Mouse (Mus musculus) limb, embryonic 12.5 days (tissue): ENCODE measurements around the gene Zp1. TPM values are rescaled to one million over a fixed set of nuclear protein-coding genes. Genes with fewer than 3 reads are reported as not detected.

Experiments
- ATAC-seq: fragments of 200-750 bp; cut with Nextera tagmentation; 2 replicates; pipeline ENCODE4 v1.8.0; 2017; ENCODE audit warnings: low read depth, moderate TSS enrichment; ENCODE audit not compliant: insufficient number of reproducible peaks, insufficient read depth, low FRiP score, low TSS enrichment
- H3K27ac ChIP-seq: fragments of 300-500 bp; sonication (generic); 2 replicates; pipeline ENCODE4 v1.5.1; 2016; ENCODE audit warnings: mild to moderate bottlenecking, moderate library complexity
- H3K27me3 ChIP-seq: fragments of 300-500 bp; sonication (generic); 2 replicates; pipeline ENCODE4 v1.6.1; 2016; ENCODE audit warnings: mild to moderate bottlenecking, moderate library complexity
- H3K36me3 ChIP-seq: fragments of 300-500 bp; sonication (generic); 2 replicates; pipeline ENCODE4 v1.6.1; 2016; ENCODE audit warnings: mild to moderate bottlenecking, moderate library complexity
- H3K4me1 ChIP-seq: fragments of 300-500 bp; sonication (generic); replicated peaks from 2 replicates; pipeline ENCODE4 v1.6.1; 2016
- H3K4me2 ChIP-seq: fragments of 300-500 bp; sonication (generic); 2 replicates; pipeline ENCODE4 v1.6.1; 2016; ENCODE audit warnings: mild to moderate bottlenecking, moderate library complexity
- H3K4me3 ChIP-seq: fragments of 300-500 bp; sonication (generic); replicated peaks from 2 replicates; pipeline ENCODE4 v1.5.1; 2016; ENCODE audit warnings: mild to moderate bottlenecking
- H3K9ac ChIP-seq: fragments of 300-500 bp; sonication (generic); replicated peaks from 2 replicates; pipeline ENCODE4 v1.6.1; 2016; ENCODE audit warnings: mild to moderate bottlenecking, moderate library complexity
- H3K9me3 ChIP-seq: fragments of 300-500 bp; sonication (generic); 2 replicates; pipeline ENCODE4 v1.6.1; 2016; ENCODE audit warnings: mild to moderate bottlenecking, moderate library complexity
- WGBS: fragments of 180-500 bp; shearing (Covaris S2); methylation state at CpG from one replicate; pipeline ENCODE4 v1.1.7; 2016; 5-methylcytosine and 5-hydroxymethylcytosine counted together
- polyA plus RNA-seq: library from polyadenylated mRNA; unstranded; fragments of >200 nt; fragmentation: Nextera tagmentation; extraction: Ambion mirVana; gene quantifications from 2 replicates; pipeline ENCODE4 v1.2.1, GENCODE M21; 2016

Gene Zp1
- polyA plus RNA-seq, 1 experiment from 2014 or later, result not detected

- Histone ChIP-seq H3K4me1 (peaks cover 18% of the 10 kb centered on the region; the same call in 1 of the 2 replicates), H3K27ac (no peak overlapping the region), H3K27me3 (peaks cover 7% of the 10 kb centered on the region), H3K9ac (no peak overlapping the region), H3K4me2 (no peak overlapping the region), H3K9me3 (no peaks in the 10 kb centered on the region), H3K36me3 (no peaks in the 10 kb centered on the region), H3K4me3 (no peak overlapping the region)
- 41% methylated on average over 4 of the region's 4 CpGs for WGBS
- ATAC-seq, result no peak
Measured at GRCm38 (mm10) chr19:10924220-10924619, 3.8 kb upstream of the Zp1 start.

GRCm38 (mm10) chr19:10921058-10921457 is 626 bp upstream of the Zp1 start:
- no peak for ATAC-seq
- Histone ChIP-seq H3K9me3 (no peaks in the 10 kb centered on the region), H3K27me3 (peaks cover 7% of the 10 kb centered on the region), H3K4me1 (peaks cover 7% of the 10 kb centered on the region; the same call in 1 of the 2 replicates), H3K27ac (no peak overlapping the region), H3K4me2 (no peak overlapping the region), H3K36me3 (no peaks in the 10 kb centered on the region), H3K9ac (no peak overlapping the region), H3K4me3 (no peak overlapping the region)
- 70% methylated on average over 3 of the region's 3 CpGs for WGBS

- 89% methylated on average over 10 of the region's 10 CpGs for WGBS
- peaks cover 11% of the 10 kb centered on the region for H3K27me3 ChIP-seq
- no peaks in the 10 kb centered on the region for H3K4me1 ChIP-seq
- H3K36me3 ChIP-seq, result no peaks in the 10 kb centered on the region
- no peak overlapping the region for H3K4me2 ChIP-seq
- H3K27ac ChIP-seq, result no peak overlapping the region
- no peaks in the 10 kb centered on the region for H3K9me3 ChIP-seq
- no peak overlapping the region for H3K4me3 ChIP-seq
- no peak overlapping the region for H3K9ac ChIP-seq
- no peak for ATAC-seq
Measured at GRCm38 (mm10) chr19:10918321-10918991, 2.0 kb downstream of the Zp1 start.

- H3K36me3 ChIP-seq, result no peaks in the 10 kb centered on the region
- ATAC-seq, result no peak
- no peak overlapping the region for H3K4me2 ChIP-seq
- H3K27me3 ChIP-seq, result peaks cover 11% of the 10 kb centered on the region
- WGBS, result 55% methylated on average over 5 of the region's 5 CpGs
- H3K4me3 ChIP-seq, result no peak overlapping the region
- H3K9ac ChIP-seq, result no peak overlapping the region
- H3K9me3 ChIP-seq, result no peaks in the 10 kb centered on the region
- no peaks in the 10 kb centered on the region for H3K4me1 ChIP-seq
- H3K27ac ChIP-seq, result no peak overlapping the region
Measured at GRCm38 (mm10) chr19:10916506-10916905, 3.9 kb downstream of the Zp1 start.

DNA sequence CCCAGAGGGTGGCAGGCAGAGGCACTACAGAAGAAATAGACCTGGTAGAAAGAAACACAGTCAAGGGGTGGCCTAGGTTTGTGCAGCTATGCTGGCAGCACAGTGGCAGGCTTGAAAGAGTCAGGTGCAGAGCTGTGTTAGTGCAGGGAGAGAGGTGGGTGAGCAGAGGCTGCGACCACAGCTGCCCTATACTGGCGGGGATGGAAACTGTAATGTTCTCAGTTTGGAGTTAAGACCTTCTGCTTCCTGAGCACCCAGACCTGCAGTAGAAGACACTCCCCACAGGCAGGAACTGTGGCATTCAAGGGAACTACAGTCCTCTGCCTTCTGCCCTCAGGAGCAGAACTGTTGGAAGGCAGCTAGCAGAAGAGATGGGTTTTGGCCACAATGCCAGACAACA is 5.6 kb downstream of the Zp1 start:
- Histone ChIP-seq H3K4me3 (no peak overlapping the region), H3K4me2 (no peak overlapping the region), H3K36me3 (no peaks in the 10 kb centered on the region), H3K27me3 (peaks cover 3% of the 10 kb centered on the region; the same call in 1 of the 2 replicates), H3K9me3 (no peaks in the 10 kb centered on the region), H3K9ac (no peak overlapping the region), H3K4me1 (no peaks in the 10 kb centered on the region), H3K27ac (no peak overlapping the region)
- ATAC-seq, result no peak
- 79% methylated on average over 2 of the region's 2 CpGs for WGBS

- no peak for ATAC-seq
- Histone ChIP-seq H3K4me2 (no peak overlapping the region), H3K36me3 (no peaks in the 10 kb centered on the region), H3K27me3 (0 out of 2 replicates have a peak, but pooled peaks cover 3% of the 10 kb centered on the region), H3K4me1 (no peaks in the 10 kb centered on the region), H3K4me3 (no peak overlapping the region), H3K9me3 (no peaks in the 10 kb centered on the region), H3K27ac (no peak overlapping the region), H3K9ac (no peak overlapping the region)
- WGBS, result 66% methylated on average over 7 of the region's 7 CpGs
Measured at GRCm38 (mm10) chr19:10914291-10914690, 6.1 kb downstream of the Zp1 start.

DNA sequence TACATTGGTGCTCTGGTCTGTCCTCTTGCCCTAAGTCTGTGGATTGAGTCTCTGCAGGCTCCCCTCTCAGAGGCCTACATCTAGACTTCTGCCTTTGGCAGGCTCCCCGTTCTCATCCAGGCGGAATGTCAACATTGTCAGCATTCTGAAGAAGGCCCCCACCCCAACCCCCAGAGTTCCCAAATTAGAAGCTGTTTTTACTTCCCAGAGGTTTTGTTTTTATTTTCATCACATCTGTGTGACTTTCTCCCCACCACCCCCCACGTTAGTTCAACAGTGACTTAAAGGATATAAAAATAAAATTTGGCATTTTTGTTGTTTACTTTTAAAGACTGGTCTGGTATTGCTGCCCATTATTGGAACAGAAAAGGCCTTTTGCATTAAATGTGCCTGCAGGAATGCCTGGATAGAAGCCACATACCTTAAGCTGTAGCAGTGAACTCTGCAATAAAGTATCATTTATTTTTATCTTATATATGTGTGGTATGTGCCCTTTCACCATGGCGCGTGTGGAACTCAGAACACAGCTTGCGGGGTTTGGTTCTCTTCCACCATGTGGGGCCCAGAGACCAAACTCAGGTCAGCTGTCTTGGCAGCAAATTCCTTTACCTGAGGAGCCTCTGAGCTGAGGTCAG is 11.2 kb downstream of the Zp1 start:
- 82% methylated on average over 6 of the region's 6 CpGs for WGBS
- Histone ChIP-seq H3K9me3 (no peaks in the 10 kb centered on the region), H3K4me2 (no peak overlapping the region), H3K27me3 (no peaks in the 10 kb centered on the region), H3K4me1 (peaks cover 15% of the 10 kb centered on the region), H3K27ac (peak overlapping the region; percentile 72), H3K36me3 (peaks cover 40% of the 10 kb centered on the region), H3K4me3 (no peak overlapping the region), H3K9ac (no peak overlapping the region; the same call in 1 of the 2 replicates)
- 0 out of 2 replicates have a peak, but pooled peaks have one; percentile 29 for ATAC-seq

- no peak for ATAC-seq
- Histone ChIP-seq H3K9ac (no peak overlapping the region), H3K4me3 (no peak overlapping the region), H3K4me2 (no peak overlapping the region), H3K27me3 (no peaks in the 10 kb centered on the region), H3K36me3 (peaks cover 53% of the 10 kb centered on the region), H3K9me3 (no peaks in the 10 kb centered on the region), H3K27ac (no peak overlapping the region), H3K4me1 (peaks cover 15% of the 10 kb centered on the region)
- 55% methylated on average over 3 of the region's 3 CpGs for WGBS
Measured at GRCm38 (mm10) chr19:10907891-10908290, 12.5 kb downstream of the Zp1 start.

DNA sequence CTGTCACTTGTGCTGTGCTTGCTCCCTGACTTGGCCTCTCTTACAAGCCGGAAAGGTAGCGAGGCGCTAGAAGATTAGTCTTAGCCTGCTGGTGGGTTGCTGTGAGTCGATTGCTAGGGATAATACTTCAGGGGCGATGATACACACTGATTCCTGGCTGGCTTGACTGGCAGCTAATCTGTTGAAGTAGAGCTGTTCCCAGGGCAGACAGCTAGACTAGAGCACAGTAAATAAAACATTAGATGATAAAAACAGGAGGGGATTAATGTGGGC is 14.8 kb downstream of the Zp1 start:
- Histone ChIP-seq H3K9me3 (no peaks in the 10 kb centered on the region), H3K4me1 (peaks cover 15% of the 10 kb centered on the region), H3K36me3 (peaks cover 76% of the 10 kb centered on the region), H3K27me3 (no peaks in the 10 kb centered on the region), H3K9ac (no peak overlapping the region), H3K4me2 (peak overlapping the region; percentile 23; the same call in 1 of the 2 replicates), H3K4me3 (no peak overlapping the region), H3K27ac (peak overlapping the region; percentile 82)
- no peak for ATAC-seq
- 78% methylated on average over 5 of the region's 5 CpGs for WGBS

GRCm38 (mm10) chr19:10904927-10905727 is 15.3 kb downstream of the Zp1 start:
- Histone ChIP-seq H3K9me3 (no peaks in the 10 kb centered on the region), H3K9ac (no peak overlapping the region), H3K36me3 (peaks cover 81% of the 10 kb centered on the region), H3K4me1 (peaks cover 15% of the 10 kb centered on the region), H3K4me3 (no peak overlapping the region), H3K27ac (peak overlapping the region; percentile 82), H3K4me2 (peak overlapping the region; percentile 23; the same call in 1 of the 2 replicates), H3K27me3 (no peaks in the 10 kb centered on the region)
- ATAC-seq, result peak; percentile 52; the same call in 1 of the 2 replicates
- WGBS, result 51% methylated on average over 7 of the region's 7 CpGs

GRCm38 (mm10) chr19:10904512-10904911 is 15.9 kb downstream of the Zp1 start:
- Histone ChIP-seq H3K9ac (no peak overlapping the region), H3K4me1 (peaks cover 15% of the 10 kb centered on the region), H3K36me3 (peaks cover 87% of the 10 kb centered on the region), H3K4me3 (no peak overlapping the region), H3K27me3 (no peaks in the 10 kb centered on the region), H3K27ac (peak overlapping the region; percentile 72), H3K4me2 (no peak overlapping the region), H3K9me3 (no peaks in the 10 kb centered on the region)
- no peak for ATAC-seq
- WGBS, result 91% methylated on average over 5 of the region's 5 CpGs
